ENCODE assay signal across 8 mouse cellular contexts in genomic region chr9:106080261-106081033, GRCm38 (mm10). TPM values are rescaled to one million over a fixed set of nuclear protein-coding genes. Genes with fewer than 3 reads are reported as not detected.
DNase-seq lines count a peak whose midpoint lies in the region; ATAC-seq and TF ChIP-seq lines count a peak whose summit lies in the region.

No protein-coding gene starts in this region.

- no peaks in the 10 kb centered on the region; the same call in 1 of the 2 replicates for H3K4me1 ChIP-seq in midbrain, embryonic 10.5 days
- no peaks in the 10 kb centered on the region for H3K4me1 ChIP-seq in midbrain, embryonic 15.5 days
- no peaks in the 10 kb centered on the region for H3K4me1 ChIP-seq in embryonic facial prominence, embryonic 11.5 days (ENCODE audit: control insufficient read depth, insufficient read depth, low read length)
- no peaks in the 10 kb centered on the region for H3K4me1 ChIP-seq in kidney, postnatal 0 days (replicated peaks; ENCODE audit: insufficient read depth, low read length)
- no peaks in the 10 kb centered on the region for H3K4me1 ChIP-seq in lung, postnatal 0 days (ENCODE audit: insufficient read depth, low read depth, low read length)
- no peaks in the 10 kb centered on the region for H3K4me1 ChIP-seq in small intestine, adult 2 months (ENCODE audit: control insufficient read depth, insufficient read depth, insufficient read length, low read length)

- no peak overlapping the region for H3K4me2 ChIP-seq in midbrain, embryonic 15.5 days
- no peak overlapping the region for H3K4me2 ChIP-seq in embryonic facial prominence, embryonic 11.5 days (ENCODE audit: low read depth, low read length)
- H3K4me2 ChIP-seq in kidney, postnatal 0 days (ENCODE audit: low read length): no peak overlapping the region
- no peak overlapping the region for H3K4me2 ChIP-seq in lung, postnatal 0 days (replicated peaks; ENCODE audit: low read depth, low read length)

- no peak overlapping the region; the same call in 1 of the 2 replicates for H3K27ac ChIP-seq in midbrain, embryonic 10.5 days (replicated peaks)
- no peak overlapping the region for H3K27ac ChIP-seq in midbrain, embryonic 15.5 days
- H3K27ac ChIP-seq in embryonic facial prominence, embryonic 11.5 days (replicated peaks; ENCODE audit: low read depth, low read length): no peak overlapping the region
- H3K27ac ChIP-seq in kidney, postnatal 0 days: 0 out of 2 replicates have a peak overlapping the region, but pooled peaks have one; percentile 3
- no peak overlapping the region for H3K27ac ChIP-seq in lung, postnatal 0 days (ENCODE audit: low read length)
- no peak overlapping the region for H3K27ac ChIP-seq in small intestine, adult 2 months (ENCODE audit: insufficient read depth, low read depth, low read length)

- no peak overlapping the region for H3K4me3 ChIP-seq in midbrain, embryonic 10.5 days
- no peak overlapping the region for H3K4me3 ChIP-seq in midbrain, embryonic 15.5 days
- no peak overlapping the region for H3K4me3 ChIP-seq in embryonic facial prominence, embryonic 11.5 days (ENCODE audit: low read depth, low read length)
- H3K4me3 ChIP-seq in kidney, postnatal 0 days (replicated peaks; ENCODE audit: low read depth, low read length): no peak overlapping the region
- no peak overlapping the region for H3K4me3 ChIP-seq in lung, postnatal 0 days (ENCODE audit: low read depth, low read length)
- H3K4me3 ChIP-seq in small intestine, adult 2 months (ENCODE audit: low read depth, low read length): no peak overlapping the region

- no peaks in the 10 kb centered on the region for H3K27me3 ChIP-seq in midbrain, embryonic 10.5 days (ENCODE audit: low read depth, poor library complexity, severe bottlenecking)
- no peaks in the 10 kb centered on the region for H3K27me3 ChIP-seq in midbrain, embryonic 15.5 days (replicated peaks)
- no peaks in the 10 kb centered on the region for H3K27me3 ChIP-seq in embryonic facial prominence, embryonic 11.5 days (ENCODE audit: control insufficient read depth, insufficient read depth, low read length)
- no peaks in the 10 kb centered on the region for H3K27me3 ChIP-seq in kidney, postnatal 0 days (ENCODE audit: insufficient read depth, low read length)
- no peaks in the 10 kb centered on the region for H3K27me3 ChIP-seq in lung, postnatal 0 days (replicated peaks; ENCODE audit: insufficient read depth, low read length)
- no peaks in the 10 kb centered on the region for H3K27me3 ChIP-seq in small intestine, adult 2 months (ENCODE audit: control insufficient read depth, insufficient read depth, low read length)

- ATAC-seq in midbrain, embryonic 15.5 days (replicated peaks): no peak
- no peak for ATAC-seq in embryonic facial prominence, embryonic 11.5 days (replicated peaks; ENCODE audit: insufficient number of reproducible peaks, low FRiP score, low TSS enrichment, low read depth)
- peak; percentile 46; the same call in 1 of the 2 replicates for ATAC-seq in kidney, postnatal 0 days (replicated peaks; ENCODE audit: low FRiP score, low read depth)
- ATAC-seq in lung, postnatal 0 days: no peak
- ATAC-seq in inflammation-experienced regulatory T-cells, adult 6 months: no peak

- no peak for TF ChIP-seq EP300 in lung, postnatal 0 days (IDR thresholded peaks at IDR 0.05)

- 67% methylated on average over 12 of the region's 12 CpGs for WGBS in midbrain, embryonic 10.5 days
- WGBS in midbrain, embryonic 15.5 days: 59% methylated on average over 12 of the region's 12 CpGs
- WGBS in embryonic facial prominence, embryonic 11.5 days: 62% methylated on average over 12 of the region's 12 CpGs
- WGBS in kidney, postnatal 0 days: 59% methylated on average over 12 of the region's 12 CpGs
- WGBS in lung, postnatal 0 days: 51% methylated on average over 12 of the region's 12 CpGs
- WGBS in small intestine, adult 2 months: 52% methylated on average over 12 of the region's 12 CpGs

- peak; percentile 66 for TF ChIP-seq CTCF in kidney, postnatal 0 days (IDR thresholded peaks at IDR 0.05; ENCODE audit: low read depth)
- peak; percentile 67 for TF ChIP-seq CTCF in lung, postnatal 0 days (IDR thresholded peaks at IDR 0.05)
- TF ChIP-seq CTCF in small intestine, adult 2 months (IDR thresholded peaks at IDR 0.05; ENCODE audit: extremely low read depth, insufficient read length, insufficient replicate concordance, low read depth, low read length): peak; percentile 53; the same call in 1 of the 2 replicates

- no peak for TF ChIP-seq POLR2A in small intestine, adult 2 months (IDR thresholded peaks at IDR 0.05; ENCODE audit: low read depth, low read length)

- no peaks in the 10 kb centered on the region for H3K9me3 ChIP-seq in midbrain, embryonic 10.5 days (replicated peaks)
- no peaks in the 10 kb centered on the region for H3K9me3 ChIP-seq in midbrain, embryonic 15.5 days
- H3K9me3 ChIP-seq in embryonic facial prominence, embryonic 11.5 days (replicated peaks; ENCODE audit: control insufficient read depth, low read length): no peaks in the 10 kb centered on the region
- no peaks in the 10 kb centered on the region for H3K9me3 ChIP-seq in kidney, postnatal 0 days (replicated peaks; ENCODE audit: low read length)
- H3K9me3 ChIP-seq in lung, postnatal 0 days (ENCODE audit: low read length): no peaks in the 10 kb centered on the region

- H3K9ac ChIP-seq in midbrain, embryonic 15.5 days: no peak overlapping the region
- H3K9ac ChIP-seq in embryonic facial prominence, embryonic 11.5 days (replicated peaks; ENCODE audit: low read length): no peak overlapping the region
- H3K9ac ChIP-seq in kidney, postnatal 0 days (ENCODE audit: low read depth, low read length): no peak overlapping the region
- H3K9ac ChIP-seq in lung, postnatal 0 days (replicated peaks; ENCODE audit: low read depth): no peak overlapping the region

- no peaks in the 10 kb centered on the region for H3K36me3 ChIP-seq in midbrain, embryonic 10.5 days
- H3K36me3 ChIP-seq in midbrain, embryonic 15.5 days (replicated peaks): no peaks in the 10 kb centered on the region
- H3K36me3 ChIP-seq in embryonic facial prominence, embryonic 11.5 days (replicated peaks; ENCODE audit: control insufficient read depth, insufficient read depth, low read depth, low read length): no peaks in the 10 kb centered on the region
- no peaks in the 10 kb centered on the region for H3K36me3 ChIP-seq in kidney, postnatal 0 days (ENCODE audit: insufficient read depth, low read length)
- H3K36me3 ChIP-seq in lung, postnatal 0 days (ENCODE audit: insufficient read depth, low read length): no peaks in the 10 kb centered on the region
- H3K36me3 ChIP-seq in small intestine, adult 2 months (ENCODE audit: control insufficient read depth, insufficient read depth, low read length): no peaks in the 10 kb centered on the region

- DNase-seq in midbrain, embryonic 10.5 days (ENCODE audit: low spot score): peak; percentile 56
- DNase-seq in adrenal gland, postnatal 10 days: peak; percentile 59
- DNase-seq in embryonic facial prominence, embryonic 11.5 days (ENCODE audit: low spot score): peak; percentile 64
- peak; percentile 29 for DNase-seq in kidney, postnatal 0 days (ENCODE audit: low spot score)
- DNase-seq in lung, postnatal 0 days (ENCODE audit: low spot score): peak; percentile 13

RNA-seq across cellular contexts. Expression of gene Col6a4, which starts 16.1 kb away (rescaled TPM):
- polyA plus RNA-seq in midbrain, embryonic 10.5 days (2016; fragmentation: Nextera tagmentation; extraction: Ambion mirVana): 0.06 and 0.10 TPM in 2 replicates
- polyA plus RNA-seq in midbrain, embryonic 15.5 days (2015; fragmentation: Nextera tagmentation; extraction: Ambion mirVana): 1.8 TPM in 2 replicates
- 1 to 10 TPM in 1 of 2 experiments, under 1 TPM in 1; 0.96 to 1.7 TPM for total RNA-seq in adrenal gland, postnatal 10 days (2021)
- polyA plus RNA-seq in embryonic facial prominence, embryonic 11.5 days (2014; fragmentation: Nextera tagmentation; extraction: Ambion mirVana): 0.22 TPM in 1 of 2 replicates, not detected in the other
- polyA plus RNA-seq in kidney, postnatal 0 days (2015; fragmentation: Nextera tagmentation; extraction: Ambion mirVana): 0.86 and 1.5 TPM in 2 replicates
- 0.81 and 0.93 TPM in 2 replicates for polyA plus RNA-seq in lung, postnatal 0 days (2015; fragmentation: Nextera tagmentation; extraction: Ambion mirVana)
- polyA plus RNA-seq in small intestine, adult 2 months (2012; rRNA removed): 8.5 and 25.0 TPM in 2 replicates
- polyA plus RNA-seq in inflammation-experienced regulatory T-cells, adult 6 months (2017; shearing (Covaris generic)): not detected

Comparison
In these comparisons a context has a peak if more than half of its experiments do, and no peak if none do; other contexts are left out.
1. DNase-seq: peak in every context shown above with its lines; median percentile 64 in embryonic facial prominence, embryonic 11.5 days; 59 in adrenal gland, postnatal 10 days; 56 in midbrain, embryonic 10.5 days; 29 in kidney, postnatal 0 days; 13 in lung, postnatal 0 days.